In genomic region chr4:134238686-134239085, GRCm38 (mm10) we compare ENCODE assay signal across 10 mouse cellular contexts. TPM values are rescaled to one million over a fixed set of nuclear protein-coding genes. Genes with fewer than 3 reads are reported as not detected.
DNase-seq lines count a peak whose midpoint lies in the region; ATAC-seq and TF ChIP-seq lines count a peak whose summit lies in the region.
"Had no signal": no experiment of that assay in that cellular context is flagged by ENCODE, and none has a peak within 500 bp of the region (broad histone marks: within the 10 kb centered on the region; RNA-seq: fewer than 3 reads in every experiment).

No protein-coding gene starts in this region.

- peaks cover 36% of the 10 kb centered on the region for H3K27me3 ChIP-seq in midbrain, embryonic 10.5 days (ENCODE audit: low read depth, poor library complexity, severe bottlenecking)
- H3K27me3 ChIP-seq in midbrain, embryonic 11.5 days (ENCODE audit: control insufficient read depth, insufficient read depth, low read length) = peaks cover 7% of the 10 kb centered on the region; the same call in 1 of the 2 replicates
- H3K27me3 ChIP-seq in limb, embryonic 13.5 days = peaks cover 45% of the 10 kb centered on the region

- DNase-seq in gastrocnemius, adult 2 months = no peak
- no peak for DNase-seq in gastrocnemius, postnatal 36 days
- no peak for DNase-seq in midbrain, embryonic 10.5 days (ENCODE audit: low spot score)
- no peak for DNase-seq in midbrain, embryonic 11.5 days (ENCODE audit: low spot score, missing footprints)
- DNase-seq in adrenal gland, adult 18-20 months (ENCODE audit: low spot score in 2 of 2) = no peak
- no peak for DNase-seq in layer of hippocampus, adult 8-10 months (ENCODE audit: low spot score in 2 of 2)
- DNase-seq: layer of hippocampus, postnatal 36 days had no signal

- H3K9me3 ChIP-seq in midbrain, embryonic 10.5 days (replicated peaks) = no peaks in the 10 kb centered on the region
- no peaks in the 10 kb centered on the region for H3K9me3 ChIP-seq in midbrain, embryonic 11.5 days (ENCODE audit: control insufficient read depth, low read length)
- H3K9me3 ChIP-seq in limb, embryonic 13.5 days = no peaks in the 10 kb centered on the region

- H3K4me1 ChIP-seq in midbrain, embryonic 10.5 days = peaks cover 13% of the 10 kb centered on the region
- no peaks in the 10 kb centered on the region for H3K4me1 ChIP-seq in midbrain, embryonic 11.5 days (ENCODE audit: control insufficient read depth, insufficient read depth, low read length)
- peaks cover 10% of the 10 kb centered on the region for H3K4me1 ChIP-seq in limb, embryonic 13.5 days

- no peak overlapping the region for H3K9ac ChIP-seq in midbrain, embryonic 11.5 days (ENCODE audit: low read length)
- H3K9ac ChIP-seq in limb, embryonic 13.5 days = peak overlapping the region; percentile 45; the same call in 1 of the 2 replicates

- peak overlapping the region; percentile 97 for H3K27ac ChIP-seq in gastrocnemius, adult 2 months
- no peak overlapping the region for H3K27ac ChIP-seq in midbrain, embryonic 10.5 days (replicated peaks)
- no peak overlapping the region for H3K27ac ChIP-seq in midbrain, embryonic 11.5 days (ENCODE audit: low read depth, low read length)
- no peak overlapping the region for H3K27ac ChIP-seq in limb, embryonic 13.5 days

- WGBS in midbrain, embryonic 10.5 days = 15% methylated on average over 10 of the region's 10 CpGs
- WGBS in midbrain, embryonic 11.5 days = 13% methylated on average over 10 of the region's 10 CpGs
- WGBS in limb, embryonic 13.5 days = 10% methylated on average over 10 of the region's 10 CpGs

- H3K4me3 ChIP-seq in gastrocnemius, adult 2 months = peak overlapping the region; percentile 79
- peak overlapping the region; percentile 30 for H3K4me3 ChIP-seq in midbrain, embryonic 10.5 days
- H3K4me3 ChIP-seq in midbrain, embryonic 11.5 days (ENCODE audit: low read depth, low read length) = no peak overlapping the region
- H3K4me3 ChIP-seq in limb, embryonic 13.5 days = peak overlapping the region; percentile 34; the same call in 1 of the 2 replicates

- H3K36me3 ChIP-seq in midbrain, embryonic 10.5 days = peaks cover 9% of the 10 kb centered on the region
- no peaks in the 10 kb centered on the region for H3K36me3 ChIP-seq in midbrain, embryonic 11.5 days (ENCODE audit: control insufficient read depth, insufficient read depth, low read length)
- H3K36me3 ChIP-seq in limb, embryonic 13.5 days = 0 out of 2 replicates have a peak, but pooled peaks cover 3% of the 10 kb centered on the region

- H3K4me2 ChIP-seq in midbrain, embryonic 11.5 days = no peak overlapping the region
- H3K4me2 ChIP-seq in limb, embryonic 13.5 days (replicated peaks) = peak overlapping the region; percentile 56

- no peak for ATAC-seq in midbrain, embryonic 11.5 days (ENCODE audit: low FRiP score)
- no peak for ATAC-seq in limb, embryonic 13.5 days (ENCODE audit: low FRiP score, low read depth)
- ATAC-seq in erythroblast, adult 5-6 weeks (replicated peaks; ENCODE audit: low FRiP score, poor library complexity, severe bottlenecking) = no peak

- peak; percentile 16; the same call in 1 of the 2 replicates for TF ChIP-seq CTCF in gastrocnemius, adult 2 months (IDR thresholded peaks at IDR 0.05)

- intact Hi-C loops in gastrocnemius, adult 2 months (cut with DNase I) = no loop called here
- intact Hi-C loops in gastrocnemius, postnatal 36 days (cut with DNase I) = no loop called here

RNA-seq across cellular contexts. Expression of gene Cnksr1, which starts 0.5 kb away (rescaled TPM):
- 10 to 100 TPM; 26.3 to 53.5 TPM for total RNA-seq in gastrocnemius, adult 2 months (2021)
- total RNA-seq in gastrocnemius, postnatal 36 days (2021) = 10 to 100 TPM; 33.7 to 36.3 TPM
- polyA plus RNA-seq in midbrain, embryonic 10.5 days (2016; fragmentation: Nextera tagmentation; extraction: Ambion mirVana) = 0.22 and 0.35 TPM in 2 replicates
- 0.05 TPM in 1 of 2 replicates, not detected in the other for polyA plus RNA-seq in midbrain, embryonic 11.5 days (2014; fragmentation: Nextera tagmentation; extraction: Ambion mirVana)
- 1.8 and 2.0 TPM in 2 replicates for polyA plus RNA-seq in limb, embryonic 13.5 days (2015; fragmentation: Nextera tagmentation; extraction: Ambion mirVana)
- total RNA-seq in erythroblast, adult 5-6 weeks (2015; ENCODE audit: low replicate concordance) = not detected in 2 replicates
- not detected in 2 replicates for total RNA-seq in erythroblast, adult 5-6 weeks (2017; ENCODE audit: low replicate concordance)
- total RNA-seq in adrenal gland, adult 18-20 months (2021) = under 1 TPM; 0.66 to 0.99 TPM
- under 1 TPM; 0.51 to 0.89 (median 0.79) TPM for total RNA-seq in layer of hippocampus, adult 8-10 months (2022)

RNA-seq across cellular contexts. Expression of gene E130218I03Rik, which starts 4.8 kb away (rescaled TPM):
- under 1 TPM in 1 of 2 experiments, not detected in 1; 0.26 TPM for total RNA-seq in gastrocnemius, adult 2 months (2021)
- not detected for total RNA-seq in gastrocnemius, postnatal 36 days (2021)
- 0.25 and 1.0 TPM in 2 replicates for polyA plus RNA-seq in midbrain, embryonic 10.5 days (2016; fragmentation: Nextera tagmentation; extraction: Ambion mirVana)
- polyA plus RNA-seq in midbrain, embryonic 11.5 days (2014; fragmentation: Nextera tagmentation; extraction: Ambion mirVana) = 0.37 TPM in 1 of 2 replicates, not detected in the other
- 0.23 and 0.66 TPM in 2 replicates for polyA plus RNA-seq in limb, embryonic 13.5 days (2015; fragmentation: Nextera tagmentation; extraction: Ambion mirVana)
- not detected in 2 replicates for total RNA-seq in erythroblast, adult 5-6 weeks (2015; ENCODE audit: low replicate concordance)
- 0.70 TPM in 1 of 2 replicates, not detected in the other for total RNA-seq in erythroblast, adult 5-6 weeks (2017; ENCODE audit: low replicate concordance)
- total RNA-seq in adrenal gland, adult 18-20 months (2021) = not detected
- not detected for total RNA-seq in layer of hippocampus, adult 8-10 months (2022)
- total RNA-seq: adrenal gland, postnatal 25 days; layer of hippocampus, postnatal 36 days had no signal

RNA-seq across cellular contexts. Expression of gene Zfp593, which starts 6.7 kb away (rescaled TPM):
- 1 to 10 TPM; 4.8 to 6.4 TPM for total RNA-seq in gastrocnemius, adult 2 months (2021)
- total RNA-seq in gastrocnemius, postnatal 36 days (2021) = 1 to 10 TPM; 4.5 to 4.7 TPM
- polyA plus RNA-seq in midbrain, embryonic 10.5 days (2016; fragmentation: Nextera tagmentation; extraction: Ambion mirVana) = 19.4 and 22.9 TPM in 2 replicates
- 16.8 and 17.0 TPM in 2 replicates for polyA plus RNA-seq in midbrain, embryonic 11.5 days (2014; fragmentation: Nextera tagmentation; extraction: Ambion mirVana)
- polyA plus RNA-seq in limb, embryonic 13.5 days (2015; fragmentation: Nextera tagmentation; extraction: Ambion mirVana) = 15.6 and 17.8 TPM in 2 replicates
- 0.38 and 0.63 TPM in 2 replicates for total RNA-seq in erythroblast, adult 5-6 weeks (2015; ENCODE audit: low replicate concordance)
- total RNA-seq in erythroblast, adult 5-6 weeks (2017; ENCODE audit: low replicate concordance) = 0.84 and 1.4 TPM in 2 replicates
- 10 to 100 TPM; 10.5 to 10.8 TPM for total RNA-seq in adrenal gland, adult 18-20 months (2021)
- 10 to 100 TPM in 3 of 4 experiments, 1 to 10 TPM in 1; 9.7 to 11.6 (median 11.2) TPM for total RNA-seq in layer of hippocampus, adult 8-10 months (2022)

RNA-seq across cellular contexts. Expression of gene Gm30191, which starts 8.0 kb away (rescaled TPM):
- total RNA-seq in gastrocnemius, adult 2 months (2021) = not detected
- not detected for total RNA-seq in gastrocnemius, postnatal 36 days (2021)
- 0.20 TPM in 1 of 2 replicates, not detected in the other for polyA plus RNA-seq in midbrain, embryonic 10.5 days (2016; fragmentation: Nextera tagmentation; extraction: Ambion mirVana)
- 0.22 TPM in 1 of 2 replicates, not detected in the other for polyA plus RNA-seq in midbrain, embryonic 11.5 days (2014; fragmentation: Nextera tagmentation; extraction: Ambion mirVana)
- polyA plus RNA-seq in limb, embryonic 13.5 days (2015; fragmentation: Nextera tagmentation; extraction: Ambion mirVana) = not detected in 2 replicates
- not detected in 2 replicates for total RNA-seq in erythroblast, adult 5-6 weeks (2015; ENCODE audit: low replicate concordance)
- not detected in 2 replicates for total RNA-seq in erythroblast, adult 5-6 weeks (2017; ENCODE audit: low replicate concordance)
- total RNA-seq in adrenal gland, adult 18-20 months (2021) = not detected
- total RNA-seq in layer of hippocampus, adult 8-10 months (2022) = not detected
- total RNA-seq: adrenal gland, postnatal 25 days; layer of hippocampus, postnatal 36 days had no signal

RNA-seq across cellular contexts. Expression of gene Catsper4, which starts 11.5 kb away (rescaled TPM):
- 1 to 10 TPM; 1.6 to 2.1 TPM for total RNA-seq in gastrocnemius, adult 2 months (2021)
- 1 to 10 TPM; 1.3 to 1.4 TPM for total RNA-seq in gastrocnemius, postnatal 36 days (2021)
- not detected in 2 replicates for polyA plus RNA-seq in midbrain, embryonic 10.5 days (2016; fragmentation: Nextera tagmentation; extraction: Ambion mirVana)
- not detected in 2 replicates for polyA plus RNA-seq in midbrain, embryonic 11.5 days (2014; fragmentation: Nextera tagmentation; extraction: Ambion mirVana)
- polyA plus RNA-seq in limb, embryonic 13.5 days (2015; fragmentation: Nextera tagmentation; extraction: Ambion mirVana) = 0.23 TPM in 1 of 2 replicates, not detected in the other
- total RNA-seq in erythroblast, adult 5-6 weeks (2015; ENCODE audit: low replicate concordance) = not detected in 2 replicates
- total RNA-seq in erythroblast, adult 5-6 weeks (2017; ENCODE audit: low replicate concordance) = not detected in 2 replicates
- total RNA-seq in adrenal gland, adult 18-20 months (2021) = not detected
- under 1 TPM in 1 of 4 experiments, not detected in 3; 0.31 TPM for total RNA-seq in layer of hippocampus, adult 8-10 months (2022)
- total RNA-seq: adrenal gland, postnatal 25 days; layer of hippocampus, postnatal 36 days had no signal

Comparison
In these comparisons a context has a peak if more than half of its experiments do, and no peak if none do; other contexts are left out.
1. RNA of gene Cnksr1, which starts 0.5 kb away (total RNA-seq): 26.3 to 53.5 TPM in gastrocnemius, adult 2 months and 33.7 to 36.3 TPM in gastrocnemius, postnatal 36 days; 0.66 to 0.99 TPM in adrenal gland, adult 18-20 months, 0.51 to 0.89 TPM in layer of hippocampus, adult 8-10 months and not detected in erythroblast, adult 5-6 weeks; every median in the first group is over 10 times any median in the second.